Mouse (Mus musculus) neural tube, embryonic 13.5 days (tissue): ENCODE measurements at regions not wholly inside any gene's neighbourhood (a gene's known extent, or its start where the extent isn't known, plus 50 kb on each side); places are given as distances from the start of the nearest gene placed in this dataset.

Experiments used
- ATAC-seq: fragments of 200-750 bp; cut with Nextera tagmentation; 2 replicates; pipeline ENCODE4 v1.8.0; 2017; ENCODE audit warnings: low read depth, mild to moderate bottlenecking, moderate TSS enrichment, moderate library complexity
- H3K27ac ChIP-seq: fragments of 300-500 bp; sonication (generic); replicated peaks from 2 replicates; pipeline ENCODE4 v1.5.1; 2015; ENCODE audit warnings: moderate library complexity, mild to moderate bottlenecking, inconsistent platforms
- H3K27me3 ChIP-seq: fragments of 300-500 bp; sonication (generic); 2 replicates; pipeline ENCODE4 v1.6.1; 2015; ENCODE audit warnings: mild to moderate bottlenecking, inconsistent platforms
- H3K36me3 ChIP-seq: fragments of 300-500 bp; sonication (generic); 2 replicates; pipeline ENCODE4 v1.6.1; 2015; ENCODE audit warnings: mild to moderate bottlenecking, inconsistent platforms
- H3K4me1 ChIP-seq: fragments of 300-500 bp; sonication (generic); replicated peaks from 2 replicates; pipeline ENCODE4 v1.6.1; 2015; ENCODE audit warnings: inconsistent platforms
- H3K4me2 ChIP-seq: fragments of 300-500 bp; sonication (generic); 2 replicates; pipeline ENCODE4 v1.6.1; 2015; ENCODE audit warnings: inconsistent platforms, mild to moderate bottlenecking, moderate library complexity
- H3K4me3 ChIP-seq: fragments of 300-500 bp; sonication (generic); 2 replicates; pipeline ENCODE4 v1.5.1; 2015; ENCODE audit warnings: mild to moderate bottlenecking, inconsistent platforms
- H3K9ac ChIP-seq: fragments of 300-500 bp; sonication (generic); 2 replicates; pipeline ENCODE4 v1.6.1; 2015; ENCODE audit warnings: moderate library complexity, mild to moderate bottlenecking, inconsistent platforms
- H3K9me3 ChIP-seq: fragments of 300-500 bp; sonication (generic); 2 replicates; pipeline ENCODE4 v1.6.1; 2016; ENCODE audit warnings: inconsistent platforms
- WGBS: fragments of 180-500 bp; shearing (Covaris S2); methylation state at CpG from one replicate; pipeline ENCODE4 v1.1.7; 2015; 5-methylcytosine and 5-hydroxymethylcytosine counted together

DNA sequence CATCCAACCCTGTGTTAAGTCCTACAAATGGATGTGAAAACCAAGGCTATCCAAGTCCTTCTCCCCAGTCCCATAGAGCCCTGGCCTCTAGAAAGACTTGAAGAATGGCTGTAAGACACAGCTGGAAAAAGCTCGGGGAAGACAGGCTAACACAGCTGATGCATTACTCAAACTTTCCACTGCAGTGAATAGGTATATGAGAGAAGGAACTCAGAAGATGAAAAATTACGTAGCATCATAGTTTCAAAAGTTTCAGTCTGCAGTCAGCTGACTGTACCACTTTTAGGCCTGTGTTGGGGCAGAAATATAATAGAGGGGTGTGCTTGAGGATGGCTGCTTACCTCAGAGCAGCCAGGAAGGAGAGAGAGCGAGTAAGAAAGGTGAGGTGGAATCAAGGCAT, 456.3 kb upstream of the Vstm2b start:
- no peak for ATAC-seq
- Histone ChIP-seq H3K9ac (no peak overlapping the region), H3K36me3 (no peaks in the 10 kb centered on the region), H3K27me3 (no peaks in the 10 kb centered on the region), H3K4me3 (no peak overlapping the region), H3K9me3 (no peaks in the 10 kb centered on the region; the same call in 1 of the 2 replicates), H3K27ac (no peak overlapping the region), H3K4me2 (no peak overlapping the region), H3K4me1 (no peaks in the 10 kb centered on the region)
- WGBS = 85% methylated on average over 3 of the region's 3 CpGs

DNA sequence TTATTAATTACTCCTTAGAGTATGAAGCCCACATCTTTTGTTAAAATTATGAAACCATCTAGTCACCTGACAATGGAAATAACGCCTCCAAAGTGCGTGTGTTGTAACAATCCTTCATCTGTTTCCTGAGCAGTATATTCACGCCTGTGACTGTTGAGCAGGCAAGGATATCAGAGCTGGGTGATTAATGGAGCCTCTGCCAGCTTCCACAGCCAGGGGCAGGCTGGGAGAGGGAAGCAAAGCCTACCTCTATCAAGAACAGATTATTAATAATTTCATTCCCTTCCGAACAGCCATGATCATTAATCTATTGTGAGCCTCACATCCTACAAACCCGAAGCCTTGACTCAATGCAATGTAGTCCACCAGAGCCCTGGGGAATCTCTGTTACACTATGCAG, 431.7 kb upstream of the Vstm2b start:
- ATAC-seq = peak; percentile 80
- WGBS = 66% methylated on average over 5 of the region's 5 CpGs

GRCm38 (mm10) chr7:40487256-40487655, 410.9 kb upstream of the Vstm2b start:
- no peaks in the 10 kb centered on the region for H3K27me3 ChIP-seq
- H3K27ac ChIP-seq = no peak overlapping the region
- no peaks in the 10 kb centered on the region for H3K4me1 ChIP-seq
- no peak overlapping the region for H3K9ac ChIP-seq
- H3K36me3 ChIP-seq = no peaks in the 10 kb centered on the region
- no peaks in the 10 kb centered on the region for H3K9me3 ChIP-seq
- H3K4me2 ChIP-seq = no peak overlapping the region
- H3K4me3 ChIP-seq = no peak overlapping the region
- no peak for ATAC-seq

More for the DNA sequence above, 431.7 kb upstream of the Vstm2b start:
- Histone ChIP-seq H3K27me3 (no peaks in the 10 kb centered on the region), H3K27ac (no peak overlapping the region), H3K9me3 (no peaks in the 10 kb centered on the region), H3K36me3 (no peaks in the 10 kb centered on the region), H3K4me2 (no peak overlapping the region), H3K9ac (no peak overlapping the region), H3K4me3 (no peak overlapping the region), H3K4me1 (no peaks in the 10 kb centered on the region)

DNA sequence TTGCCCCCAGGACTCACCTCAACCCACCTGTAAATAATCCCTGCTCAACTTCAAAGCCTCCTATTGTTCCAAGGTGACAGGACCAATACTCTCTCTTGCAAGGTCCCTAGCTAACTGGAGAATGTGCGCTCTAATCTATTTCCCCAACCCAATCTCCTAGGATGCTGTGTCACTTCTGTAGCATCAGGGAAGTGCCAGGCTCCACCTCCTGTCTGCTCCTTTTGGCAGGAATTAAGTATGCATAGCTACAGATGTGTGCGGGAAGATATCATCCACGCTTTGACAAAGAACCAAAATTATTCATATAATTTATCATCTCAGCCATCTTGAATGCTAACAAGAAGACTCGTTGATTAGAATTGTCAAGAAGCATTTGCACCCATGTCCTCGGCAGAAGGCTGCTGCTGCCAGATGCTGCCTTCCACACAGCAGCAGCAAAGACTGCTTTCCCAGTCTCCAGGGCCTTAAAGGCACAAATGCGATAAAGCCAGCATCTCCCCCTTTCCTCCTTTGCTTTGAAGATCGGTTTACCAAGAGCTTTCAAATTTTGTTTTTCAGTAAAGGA, 375.3 kb upstream of the Vstm2b start:
- Histone ChIP-seq H3K27ac (no peak overlapping the region), H3K27me3 (no peaks in the 10 kb centered on the region), H3K4me3 (no peak overlapping the region), H3K4me2 (no peak overlapping the region), H3K36me3 (no peaks in the 10 kb centered on the region), H3K9me3 (no peaks in the 10 kb centered on the region), H3K9ac (no peak overlapping the region), H3K4me1 (no peaks in the 10 kb centered on the region)
- ATAC-seq = no peak
- 80% methylated on average over 7 of the region's 7 CpGs for WGBS

DNA sequence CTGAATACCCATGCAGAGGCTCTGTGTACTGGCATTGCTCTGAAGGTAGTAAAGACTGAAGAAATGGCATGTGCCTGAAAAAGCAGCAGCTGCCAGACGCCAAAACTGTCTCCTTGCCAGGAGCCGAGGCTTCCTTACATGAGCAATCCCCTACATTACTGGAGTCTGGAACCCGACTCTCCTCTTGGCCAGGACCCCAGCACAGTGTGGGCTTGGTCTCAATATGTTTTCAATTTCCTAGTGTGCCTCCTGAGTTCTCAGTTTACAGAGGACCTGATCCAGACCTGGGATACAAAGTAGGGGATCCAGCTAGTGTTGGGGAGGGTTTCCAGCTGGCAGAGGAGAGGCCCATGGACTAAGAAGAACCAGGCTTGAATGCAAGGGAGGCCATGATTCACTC, 361.5 kb upstream of the Vstm2b start:
- 81% methylated on average over 3 of the region's 3 CpGs for WGBS
- Histone ChIP-seq H3K27ac (no peak overlapping the region), H3K9me3 (no peaks in the 10 kb centered on the region), H3K4me1 (no peaks in the 10 kb centered on the region), H3K9ac (no peak overlapping the region), H3K27me3 (no peaks in the 10 kb centered on the region), H3K4me3 (no peak overlapping the region), H3K4me2 (no peak overlapping the region), H3K36me3 (no peaks in the 10 kb centered on the region)
- no peak for ATAC-seq

GRCm38 (mm10) chr7:40537621-40538020, 360.5 kb upstream of the Vstm2b start:
- Histone ChIP-seq H3K27ac (no peak overlapping the region), H3K4me2 (no peak overlapping the region), H3K9me3 (no peaks in the 10 kb centered on the region), H3K4me1 (no peaks in the 10 kb centered on the region), H3K9ac (no peak overlapping the region), H3K36me3 (no peaks in the 10 kb centered on the region), H3K4me3 (no peak overlapping the region), H3K27me3 (no peaks in the 10 kb centered on the region)
- 0 out of 2 replicates have a peak, but pooled peaks have one; percentile 32 for ATAC-seq
- WGBS = 63% methylated on average over 3 of the region's 3 CpGs

- Histone ChIP-seq H3K9me3 (no peaks in the 10 kb centered on the region), H3K9ac (no peak overlapping the region), H3K36me3 (no peaks in the 10 kb centered on the region), H3K27me3 (no peaks in the 10 kb centered on the region), H3K4me2 (no peak overlapping the region), H3K4me3 (no peak overlapping the region), H3K27ac (no peak overlapping the region), H3K4me1 (no peaks in the 10 kb centered on the region)
- no peak for ATAC-seq
- 75% methylated on average over 5 of the region's 5 CpGs for WGBS
Observed at GRCm38 (mm10) chr7:40539789-40540188, 358.3 kb upstream of the Vstm2b start.

DNA sequence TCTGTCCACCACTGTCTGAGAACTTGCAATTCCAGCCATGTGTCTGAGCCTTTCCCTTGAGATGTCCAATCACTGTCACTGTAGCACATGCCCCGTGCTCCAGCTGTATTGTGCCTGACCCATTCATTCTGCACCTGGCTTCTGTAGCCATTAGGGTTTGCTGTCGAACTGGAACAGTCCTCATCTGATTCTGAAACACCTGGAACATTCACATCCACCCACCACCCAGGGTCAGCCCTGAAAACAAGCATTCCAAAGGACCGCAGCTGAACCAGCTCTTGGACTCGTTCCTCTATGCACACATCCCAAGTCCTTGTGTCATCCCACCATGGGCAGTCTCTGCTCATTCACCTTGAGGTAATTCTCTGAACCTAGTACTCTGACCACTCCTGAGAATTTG, 356.8 kb upstream of the Vstm2b start:
- 79% methylated on average over 4 of the region's 4 CpGs for WGBS
- no peak for ATAC-seq
- H3K4me1 ChIP-seq = no peaks in the 10 kb centered on the region

DNA sequence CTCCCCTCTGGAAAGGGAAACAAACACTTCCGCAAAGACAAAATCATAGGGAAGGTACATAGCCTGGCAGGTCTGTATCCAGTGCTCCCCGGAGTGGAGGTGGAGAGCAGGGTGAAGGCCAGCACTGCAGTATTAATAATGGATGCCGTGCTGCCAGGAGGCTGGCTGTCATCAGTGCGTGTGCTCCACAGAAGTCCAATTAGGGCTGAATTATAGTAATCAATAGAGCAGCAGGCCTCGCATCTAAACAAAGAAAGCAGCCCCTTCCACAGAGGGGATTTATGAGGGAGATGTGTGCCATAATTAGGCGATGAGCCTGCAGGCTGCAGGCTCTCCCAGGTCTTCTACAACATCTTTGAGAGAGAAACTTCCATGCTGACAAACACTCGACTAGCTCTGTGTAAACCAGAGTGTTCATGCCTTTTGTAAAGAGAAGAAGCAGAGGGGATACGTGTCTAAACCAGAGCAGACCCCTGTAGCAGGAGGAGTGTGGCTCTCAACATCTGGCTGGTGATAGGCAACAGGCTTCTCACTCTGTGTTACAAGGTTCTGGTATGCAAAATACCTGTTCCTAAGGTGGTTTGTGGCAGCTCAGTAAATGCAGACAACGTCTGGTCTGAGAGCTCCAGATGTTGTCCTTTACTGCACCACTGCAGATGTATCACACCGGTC, 334.5 kb upstream of the Vstm2b start:
- Histone ChIP-seq H3K4me3 (no peak overlapping the region), H3K4me2 (no peak overlapping the region), H3K27me3 (no peaks in the 10 kb centered on the region), H3K36me3 (no peaks in the 10 kb centered on the region), H3K4me1 (peaks cover 10% of the 10 kb centered on the region), H3K27ac (peak overlapping the region; percentile 67), H3K9ac (no peak overlapping the region), H3K9me3 (0 out of 2 replicates have a peak, but pooled peaks cover 3% of the 10 kb centered on the region)
- WGBS = 35% methylated on average over 10 of the region's 10 CpGs
- ATAC-seq = peak; percentile 86

More for the DNA sequence above, 356.8 kb upstream of the Vstm2b start:
- H3K27ac ChIP-seq = no peak overlapping the region
- H3K4me2 ChIP-seq = no peak overlapping the region
- H3K9ac ChIP-seq = no peak overlapping the region
- H3K36me3 ChIP-seq = no peaks in the 10 kb centered on the region
- H3K27me3 ChIP-seq = no peaks in the 10 kb centered on the region
- H3K4me3 ChIP-seq = no peak overlapping the region
- no peaks in the 10 kb centered on the region for H3K9me3 ChIP-seq

DNA sequence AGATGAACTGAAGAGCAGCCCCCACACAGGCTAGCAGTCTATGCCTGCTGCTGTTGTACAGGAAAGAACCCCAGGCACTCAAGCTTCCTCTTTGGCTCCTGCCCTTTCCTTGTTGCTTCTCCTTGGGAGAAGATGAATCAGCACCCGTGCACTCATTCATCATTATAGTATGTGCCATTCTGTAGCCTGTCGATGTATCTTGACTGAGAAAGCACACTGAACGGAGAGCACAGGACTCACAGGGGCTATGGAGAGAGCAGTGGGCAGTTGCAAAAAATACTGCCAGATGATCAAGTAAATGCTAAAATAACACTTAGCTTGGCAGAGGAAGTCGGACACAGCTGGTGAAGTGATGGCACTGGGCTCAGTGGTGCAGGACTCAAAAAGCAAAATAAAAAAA, 322.2 kb upstream of the Vstm2b start:
- Histone ChIP-seq H3K9me3 (no peaks in the 10 kb centered on the region), H3K4me2 (no peak overlapping the region), H3K9ac (no peak overlapping the region), H3K27me3 (no peaks in the 10 kb centered on the region), H3K4me1 (no peaks in the 10 kb centered on the region), H3K36me3 (no peaks in the 10 kb centered on the region), H3K4me3 (no peak overlapping the region), H3K27ac (no peak overlapping the region)
- no peak for ATAC-seq
- 84% methylated on average over 4 of the region's 4 CpGs for WGBS

DNA sequence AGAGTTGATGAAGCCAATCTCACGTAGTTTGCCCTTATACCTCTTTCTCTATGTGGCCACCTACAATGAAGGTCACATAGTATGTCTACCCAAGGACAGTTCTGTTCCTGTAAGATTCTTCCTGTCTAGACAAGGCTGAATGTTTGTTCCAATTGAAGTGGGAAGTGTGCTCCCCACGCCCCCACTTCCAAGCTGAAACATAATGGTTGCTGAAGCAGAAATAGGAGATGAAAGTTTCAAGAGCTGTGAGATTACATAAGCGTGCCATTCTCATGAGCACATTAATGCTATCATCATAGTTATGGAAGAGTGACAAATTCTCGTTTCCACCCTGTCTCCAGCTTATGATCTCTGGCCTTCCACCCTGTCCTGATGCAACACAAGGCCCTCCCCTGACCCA, 320.8 kb upstream of the Vstm2b start:
- no peak overlapping the region for H3K27ac ChIP-seq
- no peaks in the 10 kb centered on the region for H3K27me3 ChIP-seq
- no peak for ATAC-seq
- no peaks in the 10 kb centered on the region for H3K4me1 ChIP-seq
- no peaks in the 10 kb centered on the region for H3K36me3 ChIP-seq
- 75% methylated on average over 4 of the region's 4 CpGs for WGBS
- H3K9ac ChIP-seq = no peak overlapping the region
- H3K4me3 ChIP-seq = no peak overlapping the region
- no peak overlapping the region for H3K4me2 ChIP-seq
- H3K9me3 ChIP-seq = no peaks in the 10 kb centered on the region

DNA sequence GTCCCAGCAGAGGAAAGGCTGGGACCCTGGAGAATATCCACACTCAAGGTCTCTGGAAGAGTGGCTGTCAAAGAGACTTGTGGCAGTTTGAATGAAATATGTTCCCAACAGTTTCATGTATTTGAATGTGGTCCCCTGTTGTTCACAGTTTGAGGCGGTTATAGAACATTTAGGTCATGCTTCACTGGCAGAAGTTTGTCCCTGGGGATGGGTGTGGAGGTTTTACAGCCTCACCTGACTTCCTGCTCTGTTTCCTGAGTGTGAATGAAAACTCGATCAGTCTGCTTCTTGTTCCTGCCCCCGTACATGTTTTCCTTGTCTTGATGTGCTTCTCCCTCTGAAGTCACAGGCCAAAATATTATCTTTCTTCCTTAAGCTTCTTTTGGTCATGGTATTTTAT, 277.4 kb upstream of the Vstm2b start:
- Histone ChIP-seq H3K27me3 (no peaks in the 10 kb centered on the region), H3K9me3 (no peaks in the 10 kb centered on the region), H3K4me1 (no peaks in the 10 kb centered on the region), H3K4me2 (no peak overlapping the region), H3K27ac (no peak overlapping the region), H3K36me3 (no peaks in the 10 kb centered on the region), H3K4me3 (no peak overlapping the region), H3K9ac (no peak overlapping the region)
- no peak for ATAC-seq
- 75% methylated on average over 3 of the region's 3 CpGs for WGBS

DNA sequence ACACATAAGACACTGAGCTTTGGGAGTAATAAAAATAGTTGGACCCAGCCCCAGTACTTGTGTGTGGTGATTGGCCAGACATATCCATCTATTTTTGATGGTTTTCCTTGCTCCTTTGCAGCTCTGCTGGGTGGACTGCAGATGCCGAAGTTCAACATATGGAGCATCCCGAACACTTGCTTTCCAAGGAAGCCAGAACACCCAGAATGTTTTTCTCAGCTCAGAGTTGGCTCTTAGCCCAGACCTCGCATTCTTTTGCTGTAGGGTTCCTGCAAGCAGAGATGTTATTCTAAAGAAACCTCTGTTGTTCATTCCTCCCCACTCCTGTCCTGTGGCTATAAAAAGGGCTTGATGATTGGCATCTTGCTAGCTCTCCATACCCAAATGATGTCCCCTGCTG, 275.3 kb upstream of the Vstm2b start:
- Histone ChIP-seq H3K4me1 (no peaks in the 10 kb centered on the region), H3K4me3 (no peak overlapping the region), H3K9me3 (no peaks in the 10 kb centered on the region), H3K27ac (no peak overlapping the region), H3K4me2 (no peak overlapping the region), H3K36me3 (no peaks in the 10 kb centered on the region), H3K27me3 (no peaks in the 10 kb centered on the region), H3K9ac (no peak overlapping the region)
- 50% methylated on average over 3 of the region's 3 CpGs for WGBS
- 0 out of 2 replicates have a peak, but pooled peaks have one; percentile 36 for ATAC-seq
